Mouse (Mus musculus): Measurements from ENCODE around the gene Fam227b. TPM values are rescaled to one million over a fixed set of nuclear protein-coding genes. Genes with fewer than 3 reads are reported as not detected.

Fam227b gene
- total RNA-seq, 2 experiments from 2014 or later: 0.30 to 0.44 TPM

DNA sequence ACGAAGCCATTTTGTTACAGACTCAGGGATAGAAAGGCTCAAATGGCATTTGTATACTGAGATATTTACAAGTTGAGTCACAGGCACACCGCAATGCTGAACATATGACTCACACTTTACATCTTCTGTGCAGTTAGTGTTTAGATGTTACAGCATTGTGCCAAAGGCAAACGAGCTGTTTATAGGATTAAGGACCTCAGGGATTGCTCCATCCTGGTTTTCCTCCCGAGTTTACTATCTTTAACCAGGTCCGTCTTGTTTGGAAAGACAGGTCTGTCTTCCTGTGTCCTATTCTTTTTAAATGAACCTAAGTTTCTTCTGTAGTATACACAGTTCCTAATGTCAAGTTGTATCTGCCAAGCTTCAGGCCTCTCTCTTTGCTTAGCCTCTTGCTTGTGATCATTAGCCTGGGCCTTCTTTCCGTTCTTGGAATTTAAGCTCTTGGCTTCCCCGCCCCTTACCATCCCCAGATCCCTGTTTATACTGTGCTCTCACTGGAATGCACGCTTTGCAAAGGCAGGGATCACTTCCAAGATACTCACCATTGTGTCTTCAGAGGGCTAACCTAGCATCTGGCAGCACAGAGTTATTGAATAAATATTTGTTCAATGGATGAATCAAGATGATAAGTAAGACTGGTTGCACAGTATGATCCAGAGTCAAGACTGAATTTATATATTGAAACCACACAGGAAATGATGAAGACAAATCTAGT lies 120.5 kb downstream of the Fam227b start:
- intact Hi-C loops (cut with DNase I): loop anchor here (10.0 kb wide), 1 partner anchor 333 kb away; no protein-coding TSS in a partner anchor

GRCm38 (mm10) chr2:126015763-126016473 lies 135.9 kb downstream of the Fam227b start:
- intact Hi-C loops (cut with DNase I): no loop called here
- DNase-seq (ENCODE audit: low spot score in 2 of 2): no peak

More for the DNA sequence above, 120.5 kb downstream of the Fam227b start:
- no peak for DNase-seq (ENCODE audit: low spot score in 2 of 2)

DNA sequence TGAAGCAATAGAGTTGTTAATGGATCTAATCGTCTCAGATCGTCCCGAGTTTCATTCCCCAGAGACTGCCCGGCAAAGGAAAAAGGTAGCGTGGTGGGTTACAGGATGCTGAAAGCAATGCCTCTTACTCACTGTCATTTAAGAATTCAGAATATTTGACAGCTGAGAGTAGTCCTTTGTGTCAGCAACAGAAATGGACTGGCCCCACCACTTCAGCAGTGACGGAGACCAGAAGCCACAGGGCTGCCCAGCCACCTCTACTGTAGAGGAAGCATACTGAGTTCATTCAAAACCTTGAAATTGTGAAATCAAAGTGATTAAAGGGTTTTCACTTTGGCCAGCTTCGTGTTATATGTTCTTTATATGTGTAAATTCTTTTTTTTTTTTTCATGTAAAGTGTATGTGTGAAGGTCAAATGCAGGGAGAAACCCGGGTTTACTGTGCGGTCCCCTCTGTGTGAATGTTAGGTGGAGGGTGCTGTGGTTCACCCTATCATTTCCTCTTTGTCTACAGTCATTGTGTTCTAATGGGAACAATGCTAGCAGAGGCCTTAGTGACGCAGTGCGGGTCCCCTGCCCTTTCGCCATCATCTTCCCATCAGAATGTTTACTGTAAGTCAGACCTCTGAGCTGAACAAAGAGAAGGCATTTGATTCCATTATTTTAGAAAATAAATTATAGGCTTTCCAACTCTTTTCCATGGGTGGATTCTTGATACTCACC lies 136.7 kb downstream of the Fam227b start:
- intact Hi-C loops (cut with DNase I): no loop called here
- no peak for DNase-seq (ENCODE audit: low spot score in 2 of 2)

DNA sequence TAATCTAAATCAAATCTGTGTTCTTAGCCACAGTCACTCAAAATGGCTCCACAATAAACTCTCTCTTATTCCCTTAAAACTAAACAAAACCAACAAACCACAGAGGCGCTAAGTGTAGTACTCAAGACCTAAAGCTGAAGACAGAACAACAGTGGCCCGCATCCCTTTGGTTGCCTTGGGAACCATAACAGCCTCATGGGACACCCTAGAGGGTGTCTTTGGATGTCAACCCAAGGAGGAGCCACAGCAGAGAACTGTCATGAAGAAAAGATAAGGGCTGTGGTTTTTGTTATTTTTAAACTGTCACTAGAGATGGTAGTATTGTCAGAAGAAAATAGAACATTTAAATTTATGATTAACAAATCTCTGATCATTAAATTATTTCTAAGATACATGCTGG lies 145.1 kb downstream of the Fam227b start:
- DNase-seq (ENCODE audit: low spot score in 2 of 2): no peak
- intact Hi-C loops (cut with DNase I): no loop called here

DNA sequence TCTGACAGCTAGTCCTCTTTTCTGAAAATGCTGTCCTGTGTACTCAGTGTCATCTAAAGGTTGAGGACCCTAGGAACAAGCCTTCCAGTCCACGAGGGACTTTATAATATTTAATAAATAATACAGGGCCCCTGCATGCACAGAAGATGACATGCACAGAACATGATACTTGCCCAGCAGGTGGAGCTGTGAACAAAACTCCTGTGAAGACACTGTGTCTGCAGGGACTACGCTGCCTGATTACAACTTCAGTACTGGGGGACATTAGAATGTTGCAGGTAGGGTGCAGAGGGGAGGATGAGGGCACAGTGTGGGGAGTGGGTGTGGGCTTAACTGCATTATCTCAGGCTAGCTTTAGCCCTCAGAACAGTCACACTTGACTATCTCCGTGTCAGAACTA lies 145.7 kb downstream of the Fam227b start:
- peak; percentile 33 to 66 for DNase-seq (ENCODE audit: low spot score in 2 of 2)
- intact Hi-C loops (cut with DNase I): no loop called here

- intact Hi-C loops (cut with DNase I): no loop called here
- no peak for DNase-seq (ENCODE audit: low spot score in 2 of 2)
Observed at GRCm38 (mm10) chr2:126002291-126002690, 149.5 kb downstream of the Fam227b start.

GRCm38 (mm10) chr2:125975808-125976345 lies 175.9 kb downstream of the Fam227b start:
- intact Hi-C loops (cut with DNase I): no loop called here
- DNase-seq (ENCODE audit: low spot score in 2 of 2): no peak

DNA sequence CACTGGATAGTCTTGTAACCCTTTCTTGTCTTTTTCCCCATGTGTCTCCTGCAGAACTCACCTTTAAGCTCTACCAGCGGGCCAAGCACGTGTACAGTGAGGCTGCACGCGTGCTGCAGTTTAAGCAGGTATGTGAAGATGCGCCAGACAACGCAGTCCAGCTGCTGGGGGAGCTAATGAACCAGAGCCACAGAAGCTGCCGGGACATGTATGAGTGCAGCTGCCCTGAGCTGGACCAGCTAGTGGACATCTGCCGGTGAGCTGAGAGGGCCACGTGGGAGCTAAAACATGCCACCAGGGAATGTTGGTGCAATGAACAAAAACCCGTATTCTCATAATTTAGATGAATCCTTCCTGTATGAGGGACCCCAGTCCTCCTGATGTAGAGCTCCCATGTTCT lies 176.6 kb downstream of the Fam227b start:
- DNase-seq (ENCODE audit: low spot score in 2 of 2): no peak

GRCm38 (mm10) chr2:125973207-125973606 lies 178.6 kb downstream of the Fam227b start:
- intact Hi-C loops (cut with DNase I): no loop called here
- DNase-seq (ENCODE audit: low spot score in 2 of 2): no peak

More for the DNA sequence above, 176.6 kb downstream of the Fam227b start:
- intact Hi-C loops (cut with DNase I): no loop called here

- DNase-seq (ENCODE audit: low spot score in 2 of 2): no peak
- intact Hi-C loops (cut with DNase I): no loop called here
Observed at GRCm38 (mm10) chr2:125968811-125969210, 183.0 kb downstream of the Fam227b start.

DNA sequence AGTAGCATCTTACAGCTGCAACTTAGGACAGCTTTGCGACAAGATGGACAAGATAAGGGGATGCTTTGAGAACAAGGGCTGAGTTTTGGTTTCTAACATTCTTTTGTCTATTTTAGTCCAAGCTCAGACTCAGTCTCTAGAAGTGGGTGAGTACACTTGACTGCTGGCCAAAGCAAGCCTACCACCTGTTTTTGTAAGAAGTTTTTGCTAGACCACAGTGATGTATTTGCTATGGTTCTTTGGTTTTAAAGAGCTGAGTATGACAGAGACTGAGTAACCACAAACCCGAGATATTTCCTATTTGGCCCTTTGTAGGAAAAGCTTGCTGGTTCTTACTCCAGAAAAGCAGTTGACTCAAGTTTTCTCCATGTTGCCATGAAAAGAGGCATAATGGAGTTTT lies 203.6 kb downstream of the Fam227b start:
- DNase-seq (ENCODE audit: low spot score in 2 of 2): peak in 1 of 2 experiments; percentile 20
- intact Hi-C loops (cut with DNase I): no loop called here

DNA sequence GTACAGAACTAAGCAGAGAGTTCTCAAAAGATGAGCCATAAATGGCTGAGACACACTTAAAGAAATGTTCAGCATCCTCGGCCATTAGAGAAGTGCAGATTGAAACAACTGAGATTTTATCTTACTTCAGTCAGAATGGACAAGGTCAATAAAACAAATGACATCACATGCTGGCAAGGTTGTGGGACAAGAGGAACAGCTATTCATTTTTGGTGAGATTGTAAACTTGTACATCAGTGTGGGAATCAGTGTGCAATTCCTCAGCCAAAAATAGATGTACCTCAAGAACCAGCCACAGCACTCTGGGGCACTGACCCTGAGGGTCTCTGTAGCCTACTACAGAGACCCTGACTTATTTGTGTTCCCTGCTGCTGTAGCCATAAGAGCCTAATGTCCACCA lies 208.5 kb downstream of the Fam227b start:
- DNase-seq (ENCODE audit: low spot score in 2 of 2): no peak
- intact Hi-C loops (cut with DNase I): no loop called here

DNA sequence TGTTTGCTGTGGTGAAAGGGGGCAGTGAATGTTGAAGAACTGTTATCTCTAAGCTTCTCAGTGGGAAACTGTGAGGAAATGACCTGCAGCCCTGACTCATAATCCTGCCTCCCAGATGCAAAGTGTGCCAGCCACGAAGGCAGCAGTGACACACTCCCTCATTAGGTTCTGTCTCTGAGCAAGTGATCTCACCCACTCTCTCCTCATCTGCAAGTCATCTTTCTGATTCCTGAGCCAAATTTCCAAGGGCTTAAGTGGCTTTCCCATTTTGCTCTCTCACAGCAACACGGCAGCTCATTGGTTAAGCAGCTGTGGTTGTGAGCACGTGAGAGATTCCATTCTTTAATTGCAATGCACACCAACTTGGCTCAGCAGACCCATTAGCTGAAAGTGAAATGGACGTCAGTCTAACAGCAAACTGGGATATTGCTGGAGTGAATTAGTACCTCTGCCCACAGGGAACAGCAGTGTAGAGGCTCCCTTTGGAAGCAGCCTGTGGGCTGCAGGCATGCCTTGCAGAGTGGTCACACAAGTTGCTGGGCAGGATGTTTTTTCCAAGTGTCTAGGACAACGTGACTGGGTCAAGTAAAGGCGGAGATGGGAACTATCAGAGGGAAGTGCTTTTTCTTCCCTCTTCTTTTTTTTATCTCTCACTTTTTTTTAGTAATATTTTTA lies 210.6 kb downstream of the Fam227b start:
- peak in 1 of 2 experiments; percentile 23 for DNase-seq (ENCODE audit: low spot score in 2 of 2)
- intact Hi-C loops (cut with DNase I): no loop called here

DNA sequence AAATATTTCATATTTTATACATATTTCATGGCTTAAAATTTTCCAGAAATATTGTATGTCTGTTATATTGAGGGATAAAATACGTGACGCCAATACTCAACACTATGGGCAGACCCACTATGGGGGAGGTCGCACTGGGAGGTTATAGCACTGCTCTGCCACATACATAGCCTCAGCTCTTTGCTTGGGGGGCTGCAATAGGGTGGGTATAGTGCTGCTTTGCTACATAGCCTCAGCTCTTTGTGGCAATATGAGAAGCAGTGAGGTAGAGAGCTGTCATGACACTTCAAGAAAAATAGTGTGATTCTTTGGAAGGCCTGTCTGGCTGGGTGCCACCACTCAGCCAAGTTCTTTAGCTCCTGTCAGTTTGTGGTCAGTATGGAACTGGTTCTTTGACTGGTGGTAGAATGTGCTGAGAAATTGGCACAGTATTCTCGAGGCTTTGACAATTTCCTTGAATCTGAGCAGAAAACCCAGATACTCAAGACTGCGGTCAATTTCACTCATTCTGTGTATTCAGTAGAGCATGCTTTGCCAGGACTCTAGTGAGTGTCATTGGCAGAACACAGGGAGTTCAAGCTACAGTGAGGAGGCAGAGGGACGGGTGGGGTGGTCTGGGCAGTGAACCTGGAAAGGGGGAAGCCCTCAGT lies 212.7 kb downstream of the Fam227b start:
- no peak for DNase-seq (ENCODE audit: low spot score in 2 of 2)
- intact Hi-C loops (cut with DNase I): no loop called here

- intact Hi-C loops (cut with DNase I): no loop called here
- no peak for DNase-seq (ENCODE audit: low spot score in 2 of 2)
Observed at GRCm38 (mm10) chr2:125936396-125936795, 215.4 kb downstream of the Fam227b start.

DNA sequence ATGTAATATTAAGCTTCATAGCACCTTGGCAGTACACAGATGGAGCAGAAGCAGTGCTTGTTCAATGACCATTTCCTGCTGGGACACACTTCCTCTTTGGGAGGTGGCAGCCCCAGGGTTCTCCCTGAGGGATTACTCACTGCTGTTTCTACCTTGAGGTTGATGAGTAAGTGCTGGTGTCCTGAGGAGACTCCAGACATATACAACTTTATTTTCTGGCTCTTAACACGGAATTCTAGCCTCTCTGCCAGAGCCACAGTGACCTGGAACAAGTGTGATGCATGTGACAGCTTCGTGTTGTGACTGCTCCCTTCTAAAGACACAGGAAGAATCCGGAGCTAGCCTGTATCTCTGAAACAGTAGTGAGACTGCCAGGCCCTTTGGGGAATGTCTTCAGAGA lies 217.8 kb downstream of the Fam227b start:
- intact Hi-C loops (cut with DNase I): no loop called here
- DNase-seq (ENCODE audit: low spot score in 2 of 2): no peak

Measured in left cerebral cortex, postnatal 14 days (tissue).